Mouse (Mus musculus) limb, embryonic 10.5 days (tissue): ENCODE measurements around the gene Asb18. TPM values are rescaled to one million over a fixed set of nuclear protein-coding genes. Genes with fewer than 3 reads are reported as not detected.

Experiments used
- DNase-seq: peaks from one replicate; pipeline ENCODE4 v3.0.0-alpha.2; 2017; ENCODE audit warnings: low spot score
- H3K27ac ChIP-seq: fragments of 300-500 bp; sonication (generic); 2 replicates; pipeline ENCODE4 v1.5.1; 2016; ENCODE audit warnings: mild to moderate bottlenecking
- H3K27me3 ChIP-seq: fragments of 300-500 bp; sonication (generic); 2 replicates; pipeline ENCODE4 v1.6.1; 2016; ENCODE audit warnings: low read depth, mild to moderate bottlenecking; ENCODE audit not compliant: poor library complexity, severe bottlenecking
- H3K36me3 ChIP-seq: fragments of 300-500 bp; sonication (generic); 2 replicates; pipeline ENCODE4 v1.6.1; 2016; ENCODE audit warnings: mild to moderate bottlenecking, moderate library complexity
- H3K4me1 ChIP-seq: fragments of 300-500 bp; sonication (generic); 2 replicates; pipeline ENCODE4 v1.6.1; 2016
- H3K4me3 ChIP-seq: fragments of 300-500 bp; sonication (generic); 2 replicates; pipeline ENCODE4 v1.5.1; 2016; ENCODE audit warnings: mild to moderate bottlenecking, moderate library complexity
- H3K9me3 ChIP-seq: fragments of 300-500 bp; sonication (generic); replicated peaks from 2 replicates; pipeline ENCODE4 v1.6.1; 2016; ENCODE audit warnings: mild to moderate bottlenecking
- WGBS: fragments of 180-500 bp; shearing (Covaris S2); methylation state at CpG from one replicate; pipeline ENCODE4 v1.1.7; 2016; 5-methylcytosine and 5-hydroxymethylcytosine counted together
- polyA plus RNA-seq: library from polyadenylated mRNA; unstranded; fragments of >200 nt; fragmentation: Nextera tagmentation; extraction: Ambion mirVana; gene quantifications from 2 replicates; pipeline ENCODE4 v1.2.1, GENCODE M21; 2016

Gene Asb18
- polyA plus RNA-seq, 1 experiment from 2014 or later, result not detected

- H3K27ac ChIP-seq, result peak overlapping the region; percentile 77
- peaks cover 93% of the 10 kb centered on the region for H3K27me3 ChIP-seq
- under 1% methylated on average over 95 of the region's 95 CpGs for WGBS
These were observed 46.2 kb downstream of the Asb18 start for GRCm38 (mm10) chr1:89968111-89968851.

GRCm38 (mm10) chr1:89967585-89967984 lies 46.9 kb downstream of the Asb18 start:
- no peaks in the 10 kb centered on the region for H3K36me3 ChIP-seq
- H3K27ac ChIP-seq, result no peak overlapping the region
- peak overlapping the region; percentile 71 for H3K4me3 ChIP-seq
- no peaks in the 10 kb centered on the region for H3K9me3 ChIP-seq
- H3K27me3 ChIP-seq, result peaks cover 98% of the 10 kb centered on the region
- DNase-seq, result no peak
- WGBS, result 16% methylated on average over 9 of the region's 9 CpGs
- H3K4me1 ChIP-seq, result peaks cover 19% of the 10 kb centered on the region

More at GRCm38 (mm10) chr1:89968111-89968851, 46.2 kb downstream of the Asb18 start:
- peak; percentile 55 for DNase-seq
- H3K4me1 ChIP-seq, result peaks cover 18% of the 10 kb centered on the region
- H3K4me3 ChIP-seq, result peak overlapping the region; percentile 71
- no peaks in the 10 kb centered on the region for H3K9me3 ChIP-seq
- H3K36me3 ChIP-seq, result no peaks in the 10 kb centered on the region

GRCm38 (mm10) chr1:89964426-89964825 lies 50.0 kb downstream of the Asb18 start:
- Histone ChIP-seq H3K4me3 (no peak overlapping the region), H3K36me3 (no peaks in the 10 kb centered on the region), H3K27ac (no peak overlapping the region), H3K4me1 (peaks cover 36% of the 10 kb centered on the region), H3K27me3 (peaks cover 97% of the 10 kb centered on the region), H3K9me3 (no peaks in the 10 kb centered on the region)
- 70% methylated on average over 12 of the region's 12 CpGs for WGBS
- no peak for DNase-seq

GRCm38 (mm10) chr1:89963296-89963695 lies 51.2 kb downstream of the Asb18 start:
- no peak overlapping the region for H3K4me3 ChIP-seq
- H3K27me3 ChIP-seq, result peaks cover 94% of the 10 kb centered on the region
- H3K4me1 ChIP-seq, result peaks cover 27% of the 10 kb centered on the region
- no peaks in the 10 kb centered on the region for H3K9me3 ChIP-seq
- H3K27ac ChIP-seq, result no peak overlapping the region
- no peak for DNase-seq
- H3K36me3 ChIP-seq, result no peaks in the 10 kb centered on the region
- 90% methylated on average over 2 of the region's 2 CpGs for WGBS

DNA sequence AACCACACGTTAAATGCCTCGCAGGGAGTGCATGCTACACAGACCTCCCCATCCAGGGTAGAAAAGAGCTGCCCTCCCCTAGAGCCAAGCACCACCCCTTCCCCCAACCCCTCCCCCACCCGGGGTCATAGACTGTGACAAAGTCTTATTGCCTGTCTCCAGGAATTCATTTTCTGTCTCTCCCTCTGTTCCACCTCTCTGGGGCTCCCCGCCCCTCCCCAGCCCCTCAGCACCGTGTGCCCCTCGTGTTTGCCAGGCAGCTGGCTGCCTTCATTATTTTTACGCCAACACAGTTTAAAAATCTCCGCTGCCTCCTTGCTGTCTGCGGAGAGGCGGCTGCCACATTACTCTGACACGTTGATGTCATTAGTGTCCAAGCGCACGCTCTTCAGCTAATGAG lies 52.4 kb downstream of the Asb18 start:
- WGBS, result 12% methylated on average over 13 of the region's 13 CpGs
- H3K9me3 ChIP-seq, result no peaks in the 10 kb centered on the region
- no peaks in the 10 kb centered on the region for H3K36me3 ChIP-seq
- H3K27ac ChIP-seq, result peak overlapping the region; percentile 56; the same call in 1 of the 2 replicates
- no peak for DNase-seq
- H3K4me3 ChIP-seq, result peak overlapping the region; percentile 33
- H3K27me3 ChIP-seq, result peaks cover 92% of the 10 kb centered on the region
- H3K4me1 ChIP-seq, result peaks cover 18% of the 10 kb centered on the region

- Histone ChIP-seq H3K27ac (no peak overlapping the region), H3K27me3 (peaks cover 67% of the 10 kb centered on the region), H3K9me3 (no peaks in the 10 kb centered on the region), H3K4me1 (peaks cover 18% of the 10 kb centered on the region), H3K36me3 (no peaks in the 10 kb centered on the region), H3K4me3 (no peak overlapping the region)
- WGBS, result 83% methylated on average over 4 of the region's 4 CpGs
- no peak for DNase-seq
These were observed 55.1 kb downstream of the Asb18 start for GRCm38 (mm10) chr1:89959393-89959792.

- Histone ChIP-seq H3K27me3 (peaks cover 94% of the 10 kb centered on the region), H3K4me3 (no peak overlapping the region), H3K4me1 (peaks cover 37% of the 10 kb centered on the region), H3K36me3 (no peaks in the 10 kb centered on the region), H3K27ac (no peak overlapping the region), H3K9me3 (no peaks in the 10 kb centered on the region)
- WGBS, result 3% methylated on average over 16 of the region's 16 CpGs
- peak; percentile 88 for DNase-seq
These were observed 71.3 kb downstream of the Asb18 start for GRCm38 (mm10) chr1:89943202-89943601.

DNA sequence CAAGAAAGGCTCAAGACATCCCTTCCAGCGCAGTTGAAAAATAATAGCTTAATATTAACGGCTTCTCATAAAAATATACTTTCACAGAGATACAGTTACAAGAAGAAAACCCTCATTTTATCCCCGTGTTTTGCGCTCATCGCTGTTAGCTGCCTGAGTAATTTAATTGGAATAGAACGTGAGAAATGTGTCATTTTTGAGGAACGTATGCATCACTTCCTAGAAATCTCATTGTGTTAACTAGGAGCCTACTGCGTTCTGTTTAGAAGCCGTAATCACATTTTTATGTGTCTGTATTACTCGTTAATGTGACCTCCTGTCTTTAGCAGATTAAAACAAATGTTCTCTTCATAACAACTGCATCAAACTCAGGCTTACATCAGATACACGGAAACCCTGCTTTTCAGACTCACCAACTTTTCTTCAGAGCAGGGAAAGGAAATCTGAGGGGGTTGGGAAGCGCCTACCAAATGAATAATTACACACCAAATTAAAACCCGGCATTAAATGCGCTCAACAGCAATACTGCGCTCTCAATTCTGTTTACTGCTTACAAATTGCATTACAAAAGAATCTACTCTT lies 72.0 kb downstream of the Asb18 start:
- peaks cover 94% of the 10 kb centered on the region for H3K27me3 ChIP-seq
- H3K9me3 ChIP-seq, result no peaks in the 10 kb centered on the region
- H3K27ac ChIP-seq, result no peak overlapping the region
- WGBS, result 2% methylated on average over 15 of the region's 15 CpGs
- peaks cover 37% of the 10 kb centered on the region for H3K4me1 ChIP-seq
- H3K36me3 ChIP-seq, result no peaks in the 10 kb centered on the region
- no peak for DNase-seq
- H3K4me3 ChIP-seq, result peak overlapping the region; percentile 52

GRCm38 (mm10) chr1:89941701-89942381 lies 72.6 kb downstream of the Asb18 start:
- Histone ChIP-seq H3K4me3 (peak overlapping the region; percentile 52), H3K4me1 (peaks cover 37% of the 10 kb centered on the region), H3K36me3 (no peaks in the 10 kb centered on the region), H3K27me3 (peaks cover 94% of the 10 kb centered on the region), H3K27ac (peak overlapping the region; percentile 68), H3K9me3 (no peaks in the 10 kb centered on the region)
- WGBS, result under 1% methylated on average over 40 of the region's 40 CpGs
- DNase-seq, result peak; percentile 66

DNA sequence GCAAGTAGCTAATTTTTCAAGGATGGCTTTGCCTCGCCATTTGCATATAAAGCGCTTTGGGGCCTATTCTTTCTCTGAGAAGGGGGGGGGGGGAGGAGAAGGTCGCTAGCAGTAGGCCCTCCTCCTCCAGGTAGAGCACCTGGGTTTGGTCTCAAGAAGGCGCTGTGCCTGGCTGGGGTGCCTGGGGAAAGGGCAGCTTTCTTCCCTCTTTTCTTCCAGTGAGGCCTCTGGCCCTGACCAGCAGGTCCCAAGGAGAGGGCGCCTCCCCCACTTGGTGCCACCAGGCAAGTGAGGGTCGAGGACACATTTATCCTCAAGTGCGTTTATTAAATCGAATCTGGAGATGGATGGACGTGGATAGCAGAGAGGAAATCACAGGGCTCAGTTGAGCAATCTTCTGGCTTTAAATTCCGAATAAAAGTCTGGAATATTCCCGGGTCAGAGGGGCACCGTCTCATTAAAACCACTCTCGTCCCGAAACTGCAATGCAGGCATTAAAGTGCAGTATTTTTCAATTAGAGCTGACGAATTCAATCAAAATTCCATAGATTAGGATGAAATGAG lies 73.4 kb downstream of the Asb18 start:
- peaks cover 41% of the 10 kb centered on the region for H3K4me1 ChIP-seq
- H3K27ac ChIP-seq, result no peak overlapping the region
- peaks cover 97% of the 10 kb centered on the region for H3K27me3 ChIP-seq
- peak overlapping the region; percentile 52 for H3K4me3 ChIP-seq
- 9% methylated on average over 15 of the region's 15 CpGs for WGBS
- H3K36me3 ChIP-seq, result no peaks in the 10 kb centered on the region
- DNase-seq, result no peak
- no peaks in the 10 kb centered on the region for H3K9me3 ChIP-seq

GRCm38 (mm10) chr1:89939981-89940726 lies 74.3 kb downstream of the Asb18 start:
- peaks cover 50% of the 10 kb centered on the region for H3K4me1 ChIP-seq

GRCm38 (mm10) chr1:89939596-89939960 lies 74.9 kb downstream of the Asb18 start:
- 26% methylated on average over 16 of the region's 16 CpGs for WGBS
- H3K36me3 ChIP-seq, result no peaks in the 10 kb centered on the region
- no peaks in the 10 kb centered on the region for H3K9me3 ChIP-seq
- DNase-seq, result no peak
- peak overlapping the region; percentile 33; the same call in 1 of the 2 replicates for H3K4me3 ChIP-seq
- H3K27ac ChIP-seq, result no peak overlapping the region
- peaks cover 97% of the 10 kb centered on the region for H3K27me3 ChIP-seq
- H3K4me1 ChIP-seq, result peaks cover 56% of the 10 kb centered on the region

More at GRCm38 (mm10) chr1:89939981-89940726, 74.3 kb downstream of the Asb18 start:
- H3K9me3 ChIP-seq, result no peaks in the 10 kb centered on the region
- H3K27me3 ChIP-seq, result peaks cover 97% of the 10 kb centered on the region
- H3K36me3 ChIP-seq, result no peaks in the 10 kb centered on the region
- WGBS, result 2% methylated on average over 34 of the region's 34 CpGs
- H3K27ac ChIP-seq, result no peak overlapping the region
- peak overlapping the region; percentile 33 for H3K4me3 ChIP-seq
- peak; percentile 96 for DNase-seq
